Mouse (Mus musculus) hindbrain, embryonic 12.5 days (tissue): ENCODE results near the gene Bin2. TPM values are rescaled to one million over a fixed set of nuclear protein-coding genes. Genes with fewer than 3 reads are reported as not detected.

Experiments
- ATAC-seq: fragments of 200-750 bp; cut with Nextera tagmentation; 2 replicates; pipeline ENCODE4 v1.8.0; 2017; ENCODE audit warnings: moderate TSS enrichment; ENCODE audit not compliant: low FRiP score
- H3K27ac ChIP-seq: fragments of 300-500 bp; sonication (generic); 2 replicates; pipeline ENCODE4 v1.5.1; 2016; ENCODE audit warnings: mild to moderate bottlenecking
- H3K27me3 ChIP-seq: fragments of 300-500 bp; sonication (generic); 2 replicates; pipeline ENCODE4 v1.6.1; 2016; ENCODE audit warnings: mild to moderate bottlenecking
- H3K36me3 ChIP-seq: fragments of 300-500 bp; sonication (generic); 2 replicates; pipeline ENCODE4 v1.6.1; 2016; ENCODE audit warnings: mild to moderate bottlenecking
- H3K4me1 ChIP-seq: fragments of 300-500 bp; sonication (generic); 2 replicates; pipeline ENCODE4 v1.6.1; 2016
- H3K4me2 ChIP-seq: fragments of 300-500 bp; sonication (generic); replicated peaks from 2 replicates; pipeline ENCODE4 v1.6.1; 2016; ENCODE audit warnings: mild to moderate bottlenecking
- H3K4me3 ChIP-seq: fragments of 300-500 bp; sonication (generic); 2 replicates; pipeline ENCODE4 v1.5.1; 2016; ENCODE audit warnings: mild to moderate bottlenecking
- H3K9ac ChIP-seq: fragments of 300-500 bp; sonication (generic); 2 replicates; pipeline ENCODE4 v1.6.1; 2016; ENCODE audit warnings: mild to moderate bottlenecking, moderate library complexity
- H3K9me3 ChIP-seq: fragments of 300-500 bp; sonication (generic); replicated peaks from 2 replicates; pipeline ENCODE4 v1.6.1; 2016; ENCODE audit warnings: mild to moderate bottlenecking
- WGBS: fragments of 180-500 bp; shearing (Covaris S2); methylation state at CpG from one replicate; pipeline ENCODE4 v1.1.7; 2016; 5-methylcytosine and 5-hydroxymethylcytosine counted together
- polyA plus RNA-seq: library from polyadenylated mRNA; unstranded; fragments of >200 nt; fragmentation: Nextera tagmentation; extraction: Ambion mirVana; gene quantifications from 2 replicates; pipeline ENCODE4 v1.2.1, GENCODE M21; 2016

Gene Bin2
- polyA plus RNA-seq, 1 experiment from 2014 or later, result 3.0 TPM

DNA sequence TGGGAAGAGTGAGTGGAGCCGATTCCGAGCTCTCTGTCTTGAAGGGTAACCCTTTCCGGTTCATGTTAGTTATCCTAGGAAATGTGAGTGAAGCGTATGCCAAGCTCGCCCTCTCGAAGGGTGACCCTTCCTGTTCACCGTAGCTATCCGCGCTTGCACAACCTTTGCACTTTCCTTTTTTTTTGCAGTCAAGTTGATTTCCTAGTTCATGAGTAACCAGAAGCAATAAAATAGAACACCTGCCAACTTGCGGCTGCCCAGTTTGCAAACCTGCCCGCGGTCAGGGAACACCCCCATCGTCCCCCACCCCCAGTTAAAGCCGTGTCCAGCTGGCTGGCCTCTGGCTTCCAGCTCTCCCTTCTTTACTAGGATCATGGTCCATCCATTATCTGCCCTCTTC lies 9.7 kb upstream of the Bin2 start:
- Histone ChIP-seq H3K9ac (no peak overlapping the region), H3K4me2 (no peak overlapping the region), H3K4me3 (no peak overlapping the region), H3K36me3 (no peaks in the 10 kb centered on the region), H3K27ac (no peak overlapping the region), H3K4me1 (no peaks in the 10 kb centered on the region), H3K9me3 (no peaks in the 10 kb centered on the region), H3K27me3 (no peaks in the 10 kb centered on the region)
- no peak for ATAC-seq
- WGBS, result 94% methylated on average over 14 of the region's 14 CpGs

DNA sequence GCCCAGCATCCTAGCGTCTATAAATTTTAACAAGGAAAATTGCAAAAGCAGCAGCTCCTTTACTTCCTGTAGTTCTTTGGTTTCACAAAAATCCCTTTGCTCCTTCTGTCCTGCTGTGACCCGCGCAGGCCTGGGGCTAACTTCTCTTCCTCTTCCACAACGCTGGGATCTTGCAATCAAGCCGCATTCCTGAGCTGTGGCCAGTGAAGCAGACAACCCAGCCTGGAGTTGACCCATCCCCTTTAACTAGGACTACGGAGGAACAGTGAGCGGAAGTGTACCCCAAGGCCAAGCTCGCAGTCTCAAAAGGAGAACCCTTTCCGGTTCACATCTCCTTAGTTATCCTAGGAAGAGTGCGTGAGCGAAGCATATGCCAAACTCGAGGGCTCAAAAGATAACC lies 9.2 kb upstream of the Bin2 start:
- no peak overlapping the region for H3K9ac ChIP-seq
- WGBS, result 80% methylated on average over 12 of the region's 12 CpGs
- H3K27ac ChIP-seq, result no peak overlapping the region
- ATAC-seq, result no peak
- no peaks in the 10 kb centered on the region for H3K36me3 ChIP-seq
- H3K27me3 ChIP-seq, result no peaks in the 10 kb centered on the region
- H3K4me1 ChIP-seq, result no peaks in the 10 kb centered on the region
- no peaks in the 10 kb centered on the region for H3K9me3 ChIP-seq
- no peak overlapping the region for H3K4me2 ChIP-seq
- H3K4me3 ChIP-seq, result no peak overlapping the region

- WGBS, result 83% methylated on average over 8 of the region's 8 CpGs
- no peaks in the 10 kb centered on the region for H3K27me3 ChIP-seq
- no peak overlapping the region for H3K27ac ChIP-seq
- no peaks in the 10 kb centered on the region for H3K9me3 ChIP-seq
- no peak overlapping the region for H3K4me2 ChIP-seq
- no peak overlapping the region for H3K9ac ChIP-seq
- no peak for ATAC-seq
- H3K4me3 ChIP-seq, result no peak overlapping the region
- H3K36me3 ChIP-seq, result no peaks in the 10 kb centered on the region
- no peaks in the 10 kb centered on the region for H3K4me1 ChIP-seq
Measured at GRCm38 (mm10) chr15:100677675-100678074, 8.3 kb upstream of the Bin2 start.

- H3K27ac ChIP-seq, result no peak overlapping the region
- ATAC-seq, result no peak
- no peaks in the 10 kb centered on the region for H3K36me3 ChIP-seq
- no peak overlapping the region for H3K4me3 ChIP-seq
- H3K4me1 ChIP-seq, result no peaks in the 10 kb centered on the region
- WGBS, result 79% methylated on average over 1 of the region's 1 CpGs
- no peaks in the 10 kb centered on the region for H3K9me3 ChIP-seq
- no peak overlapping the region for H3K9ac ChIP-seq
- H3K4me2 ChIP-seq, result no peak overlapping the region
- no peaks in the 10 kb centered on the region for H3K27me3 ChIP-seq
Measured at GRCm38 (mm10) chr15:100676521-100676920, 7.2 kb upstream of the Bin2 start.

GRCm38 (mm10) chr15:100675486-100675885 lies 6.1 kb upstream of the Bin2 start:
- 63% methylated on average over 3 of the region's 3 CpGs for WGBS
- no peak for ATAC-seq
- Histone ChIP-seq H3K9me3 (no peaks in the 10 kb centered on the region), H3K4me2 (no peak overlapping the region), H3K4me1 (no peaks in the 10 kb centered on the region), H3K27me3 (no peaks in the 10 kb centered on the region), H3K9ac (no peak overlapping the region), H3K4me3 (no peak overlapping the region), H3K27ac (no peak overlapping the region), H3K36me3 (no peaks in the 10 kb centered on the region)

DNA sequence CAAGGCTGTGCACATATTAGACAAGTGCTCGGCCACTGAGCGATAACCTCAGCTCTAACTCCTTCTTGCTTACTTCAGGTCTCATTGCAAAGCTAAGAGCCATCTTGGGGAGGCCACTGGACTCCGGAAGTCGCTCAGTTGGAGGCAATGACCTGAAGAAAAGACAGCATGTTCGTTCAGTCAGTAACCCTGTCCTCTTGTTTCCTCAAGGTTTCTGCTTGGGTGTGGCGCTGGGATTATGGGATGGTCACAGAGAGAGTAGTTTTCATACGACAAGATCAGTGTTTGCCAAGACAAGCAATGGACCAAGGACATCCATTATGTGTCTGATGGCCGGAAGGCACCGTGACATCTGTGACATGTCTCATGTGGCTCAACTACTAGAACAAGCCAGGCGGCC lies 5.2 kb upstream of the Bin2 start:
- Histone ChIP-seq H3K27me3 (no peaks in the 10 kb centered on the region), H3K36me3 (no peaks in the 10 kb centered on the region), H3K27ac (no peak overlapping the region), H3K4me1 (no peaks in the 10 kb centered on the region), H3K9me3 (no peaks in the 10 kb centered on the region), H3K4me2 (no peak overlapping the region), H3K4me3 (no peak overlapping the region), H3K9ac (no peak overlapping the region)
- no peak for ATAC-seq
- 88% methylated on average over 10 of the region's 10 CpGs for WGBS

- Histone ChIP-seq H3K36me3 (no peaks in the 10 kb centered on the region), H3K4me3 (no peak overlapping the region), H3K4me2 (no peak overlapping the region), H3K27ac (no peak overlapping the region), H3K27me3 (no peaks in the 10 kb centered on the region), H3K4me1 (no peaks in the 10 kb centered on the region), H3K9ac (no peak overlapping the region), H3K9me3 (no peaks in the 10 kb centered on the region)
- 46% methylated on average over 12 of the region's 12 CpGs for WGBS
- no peak for ATAC-seq
Measured at GRCm38 (mm10) chr15:100673585-100674391, 4.4 kb upstream of the Bin2 start.

DNA sequence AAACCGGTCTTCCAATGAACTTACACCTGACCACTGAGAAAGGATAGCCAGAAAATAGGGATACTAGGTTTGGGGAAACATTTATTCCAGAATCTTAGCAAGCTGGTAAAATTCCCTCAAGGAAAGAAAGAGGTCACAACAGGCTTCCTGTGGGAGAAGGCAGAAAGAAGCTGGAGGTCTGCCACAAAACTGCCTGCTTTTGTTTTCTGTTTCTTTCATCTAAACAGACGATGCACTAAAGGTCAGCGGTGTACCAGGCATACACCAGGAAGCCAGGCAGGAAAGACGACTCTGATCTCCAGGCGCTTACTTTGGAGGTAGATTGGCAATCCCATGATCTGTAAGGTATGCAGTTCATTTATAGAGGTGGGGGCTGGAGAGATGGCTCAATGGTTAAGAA lies 1.5 kb upstream of the Bin2 start:
- Histone ChIP-seq H3K9me3 (no peaks in the 10 kb centered on the region), H3K9ac (no peak overlapping the region), H3K27ac (no peak overlapping the region), H3K4me1 (peaks cover 5% of the 10 kb centered on the region), H3K27me3 (peaks cover 3% of the 10 kb centered on the region; the same call in 1 of the 2 replicates), H3K36me3 (no peaks in the 10 kb centered on the region), H3K4me2 (no peak overlapping the region), H3K4me3 (no peak overlapping the region)
- WGBS, result 71% methylated on average over 5 of the region's 5 CpGs
- ATAC-seq, result no peak

DNA sequence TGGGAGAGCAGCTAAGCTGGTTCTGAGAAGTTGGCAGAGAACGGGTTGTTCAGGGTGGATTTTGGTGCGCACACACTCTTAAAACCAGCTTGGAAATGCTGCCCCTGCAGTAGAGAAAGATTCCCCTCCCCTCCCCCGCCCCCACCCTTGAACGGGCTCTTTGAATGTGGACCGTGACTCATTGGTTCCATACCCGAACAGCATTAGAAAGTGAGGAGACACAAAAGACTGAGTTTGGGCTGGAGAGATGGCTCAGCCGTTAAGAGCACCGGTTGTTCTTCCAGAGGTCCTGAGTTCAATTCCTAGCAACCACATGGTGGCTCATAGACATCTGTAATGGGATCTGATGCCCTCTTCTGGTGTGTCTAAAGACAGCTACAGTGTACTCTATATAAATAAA lies 651 bp upstream of the Bin2 start:
- Histone ChIP-seq H3K27ac (no peak overlapping the region), H3K36me3 (no peaks in the 10 kb centered on the region), H3K9ac (no peak overlapping the region), H3K27me3 (peaks cover 3% of the 10 kb centered on the region; the same call in 1 of the 2 replicates), H3K4me1 (peaks cover 5% of the 10 kb centered on the region), H3K4me3 (no peak overlapping the region), H3K9me3 (no peaks in the 10 kb centered on the region), H3K4me2 (no peak overlapping the region)
- ATAC-seq, result no peak
- 73% methylated on average over 8 of the region's 8 CpGs for WGBS

- Histone ChIP-seq H3K36me3 (no peaks in the 10 kb centered on the region), H3K27ac (no peak overlapping the region), H3K27me3 (peaks cover 3% of the 10 kb centered on the region; the same call in 1 of the 2 replicates), H3K9ac (no peak overlapping the region), H3K4me2 (no peak overlapping the region), H3K4me3 (no peak overlapping the region), H3K4me1 (peaks cover 5% of the 10 kb centered on the region), H3K9me3 (no peaks in the 10 kb centered on the region)
- ATAC-seq, result no peak
- 89% methylated on average over 5 of the region's 5 CpGs for WGBS
Measured at GRCm38 (mm10) chr15:100667871-100668545, 1.3 kb downstream of the Bin2 start.

GRCm38 (mm10) chr15:100667420-100667819 lies 1.9 kb downstream of the Bin2 start:
- H3K27me3 ChIP-seq, result peaks cover 3% of the 10 kb centered on the region; the same call in 1 of the 2 replicates
- 71% methylated on average over 6 of the region's 6 CpGs for WGBS
- peaks cover 5% of the 10 kb centered on the region for H3K4me1 ChIP-seq
- no peak overlapping the region for H3K4me3 ChIP-seq
- H3K9ac ChIP-seq, result no peak overlapping the region
- H3K27ac ChIP-seq, result no peak overlapping the region
- no peaks in the 10 kb centered on the region for H3K36me3 ChIP-seq
- H3K9me3 ChIP-seq, result no peaks in the 10 kb centered on the region
- ATAC-seq, result no peak
- no peak overlapping the region for H3K4me2 ChIP-seq

DNA sequence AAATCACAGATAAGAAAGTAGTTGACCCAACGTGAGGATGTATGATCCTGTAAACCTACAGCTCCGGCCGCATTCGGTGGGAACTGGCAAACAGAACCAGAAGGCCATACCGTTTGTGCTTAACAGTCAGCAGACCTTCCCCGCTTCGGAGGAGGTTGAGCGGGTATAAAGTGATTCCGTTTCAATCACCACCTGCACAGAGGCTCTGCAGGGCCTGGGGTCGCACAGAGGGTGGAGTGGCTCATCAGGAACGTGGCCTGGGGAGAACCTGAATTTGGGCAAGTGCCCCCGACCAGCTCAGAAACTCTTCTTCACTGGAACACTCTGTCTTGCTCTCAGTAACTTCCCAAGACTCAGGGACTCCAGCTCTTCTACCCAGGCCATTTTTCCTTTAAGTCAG lies 2.5 kb downstream of the Bin2 start:
- no peaks in the 10 kb centered on the region for H3K9me3 ChIP-seq
- H3K4me2 ChIP-seq, result no peak overlapping the region
- 36% methylated on average over 12 of the region's 12 CpGs for WGBS
- ATAC-seq, result no peak
- H3K4me3 ChIP-seq, result no peak overlapping the region
- no peak overlapping the region for H3K9ac ChIP-seq
- H3K27ac ChIP-seq, result no peak overlapping the region; the same call in 1 of the 2 replicates
- peaks cover 5% of the 10 kb centered on the region for H3K4me1 ChIP-seq
- peaks cover 3% of the 10 kb centered on the region; the same call in 1 of the 2 replicates for H3K27me3 ChIP-seq
- H3K36me3 ChIP-seq, result no peaks in the 10 kb centered on the region
